Mouse (Mus musculus): Measurements from ENCODE around the gene U2surp. TPM values are rescaled to one million over a fixed set of nuclear protein-coding genes. Genes with fewer than 3 reads are reported as not detected.
A peak's percentile ranks its signal among the peaks of the same experiment; 100 is the strongest.
"Not testable (repeated sequence)": the region's sequence is repeated elsewhere in the genome, so short reads cannot be mapped to it uniquely, and the experiment has no call there.

Gene U2surp
- polyA plus RNA-seq, 1 experiment from 2014 or later, result 122 TPM

GRCm38 (mm10) chr9:95527676-95528075 lies 15.9 kb upstream of the U2surp start:
- Histone ChIP-seq H3K9me3 (no peaks in the 10 kb centered on the region), H3K9ac (no peak overlapping the region), H3K4me1 (no peaks in the 10 kb centered on the region), H3K27me3 (no peaks in the 10 kb centered on the region), H3K4me2 (no peak overlapping the region), H3K27ac (no peak overlapping the region), H3K36me3 (no peaks in the 10 kb centered on the region), H3K4me3 (no peak overlapping the region)
- ATAC-seq (ENCODE audit: insufficient number of reproducible peaks, low FRiP score, low TSS enrichment, low read depth), result no peak
- WGBS, result 31% methylated on average over 2 of the region's 2 CpGs

GRCm38 (mm10) chr9:95525961-95526360 lies 14.2 kb upstream of the U2surp start:
- 0 out of 2 replicates have a peak, but pooled peaks have one; percentile 55 for ATAC-seq (ENCODE audit: insufficient number of reproducible peaks, low FRiP score, low TSS enrichment, low read depth)
- H3K27ac ChIP-seq, result no peak overlapping the region
- no peak overlapping the region for H3K4me3 ChIP-seq
- H3K36me3 ChIP-seq, result no peaks in the 10 kb centered on the region
- H3K9me3 ChIP-seq, result no peaks in the 10 kb centered on the region
- no peak overlapping the region for H3K4me2 ChIP-seq
- H3K27me3 ChIP-seq, result no peaks in the 10 kb centered on the region
- WGBS, result 20% methylated on average over 2 of the region's 2 CpGs
- no peak overlapping the region for H3K9ac ChIP-seq
- H3K4me1 ChIP-seq, result no peaks in the 10 kb centered on the region

GRCm38 (mm10) chr9:95525376-95525775 lies 13.6 kb upstream of the U2surp start:
- H3K36me3 ChIP-seq, result no peaks in the 10 kb centered on the region
- no peak overlapping the region for H3K27ac ChIP-seq
- no peak overlapping the region for H3K4me3 ChIP-seq
- no peaks in the 10 kb centered on the region for H3K27me3 ChIP-seq
- no peaks in the 10 kb centered on the region for H3K9me3 ChIP-seq
- no peak overlapping the region for H3K9ac ChIP-seq
- ATAC-seq (ENCODE audit: insufficient number of reproducible peaks, low FRiP score, low TSS enrichment, low read depth), result no peak
- 80% methylated on average over 6 of the region's 6 CpGs for WGBS
- no peak overlapping the region for H3K4me2 ChIP-seq
- no peaks in the 10 kb centered on the region for H3K4me1 ChIP-seq

- no peaks in the 10 kb centered on the region for H3K9me3 ChIP-seq
- 83% methylated on average over 2 of the region's 2 CpGs for WGBS
- no peaks in the 10 kb centered on the region for H3K36me3 ChIP-seq
- no peak for ATAC-seq (ENCODE audit: insufficient number of reproducible peaks, low FRiP score, low TSS enrichment, low read depth)
- H3K27ac ChIP-seq, result no peak overlapping the region
- H3K4me3 ChIP-seq, result no peak overlapping the region
- H3K9ac ChIP-seq, result no peak overlapping the region
- H3K4me2 ChIP-seq, result no peak overlapping the region
- H3K4me1 ChIP-seq, result no peaks in the 10 kb centered on the region
- no peaks in the 10 kb centered on the region for H3K27me3 ChIP-seq
Measured at GRCm38 (mm10) chr9:95522561-95522960, 10.8 kb upstream of the U2surp start.

GRCm38 (mm10) chr9:95521566-95521965 lies 9.8 kb upstream of the U2surp start:
- Histone ChIP-seq H3K27ac (no peak overlapping the region), H3K36me3 (no peaks in the 10 kb centered on the region), H3K4me3 (no peak overlapping the region), H3K4me2 (no peak overlapping the region), H3K4me1 (no peaks in the 10 kb centered on the region), H3K27me3 (no peaks in the 10 kb centered on the region), H3K9me3 (no peaks in the 10 kb centered on the region), H3K9ac (no peak overlapping the region)
- ATAC-seq (ENCODE audit: insufficient number of reproducible peaks, low FRiP score, low TSS enrichment, low read depth), result no peak
- 26% methylated on average over 10 of the region's 10 CpGs for WGBS

GRCm38 (mm10) chr9:95521031-95521430 lies 9.2 kb upstream of the U2surp start:
- H3K36me3 ChIP-seq, result no peaks in the 10 kb centered on the region
- no peak overlapping the region for H3K9ac ChIP-seq
- H3K27me3 ChIP-seq, result no peaks in the 10 kb centered on the region
- no peak overlapping the region for H3K4me2 ChIP-seq
- no peaks in the 10 kb centered on the region for H3K4me1 ChIP-seq
- 87% methylated on average over 8 of the region's 8 CpGs for WGBS
- H3K27ac ChIP-seq, result no peak overlapping the region
- H3K9me3 ChIP-seq, result no peaks in the 10 kb centered on the region
- ATAC-seq (ENCODE audit: insufficient number of reproducible peaks, low FRiP score, low TSS enrichment, low read depth), result no peak
- no peak overlapping the region for H3K4me3 ChIP-seq

- Histone ChIP-seq H3K27ac (no peak overlapping the region), H3K9ac (no peak overlapping the region), H3K9me3 (no peaks in the 10 kb centered on the region), H3K4me3 (no peak overlapping the region), H3K4me2 (no peak overlapping the region), H3K36me3 (no peaks in the 10 kb centered on the region), H3K27me3 (no peaks in the 10 kb centered on the region), H3K4me1 (no peaks in the 10 kb centered on the region)
- WGBS, result 66% methylated on average over 5 of the region's 5 CpGs
- ATAC-seq (ENCODE audit: insufficient number of reproducible peaks, low FRiP score, low TSS enrichment, low read depth), result no peak
Measured at GRCm38 (mm10) chr9:95520563-95520962, 8.8 kb upstream of the U2surp start.

GRCm38 (mm10) chr9:95514361-95514760 lies 2.6 kb upstream of the U2surp start:
- not testable (repeated sequence) for ATAC-seq (ENCODE audit: insufficient number of reproducible peaks, low FRiP score, low TSS enrichment, low read depth)

GRCm38 (mm10) chr9:95513776-95514175 lies 2.0 kb upstream of the U2surp start:
- no peak overlapping the region for H3K27ac ChIP-seq
- no peak overlapping the region for H3K4me2 ChIP-seq
- 85% methylated on average over 2 of the region's 2 CpGs for WGBS
- ATAC-seq (ENCODE audit: insufficient number of reproducible peaks, low FRiP score, low TSS enrichment, low read depth), result no peak
- H3K4me1 ChIP-seq, result peaks cover 14% of the 10 kb centered on the region
- no peaks in the 10 kb centered on the region for H3K9me3 ChIP-seq
- no peaks in the 10 kb centered on the region for H3K27me3 ChIP-seq
- no peaks in the 10 kb centered on the region for H3K36me3 ChIP-seq
- no peak overlapping the region for H3K9ac ChIP-seq
- no peak overlapping the region for H3K4me3 ChIP-seq

More at GRCm38 (mm10) chr9:95514361-95514760, 2.6 kb upstream of the U2surp start:
- not testable (repeated sequence) for H3K36me3 ChIP-seq, H3K4me3 ChIP-seq, H3K9me3 ChIP-seq, H3K9ac ChIP-seq, H3K4me2 ChIP-seq, H3K27me3 ChIP-seq, H3K27ac ChIP-seq
- H3K4me1 ChIP-seq, result peaks cover 14% of the 10 kb centered on the region
- 85% methylated on average over 3 of the region's 3 CpGs for WGBS

GRCm38 (mm10) chr9:95512331-95513030 lies 685 bp upstream of the U2surp start:
- peak; percentile 48; the same call in 1 of the 2 replicates for ATAC-seq (ENCODE audit: insufficient number of reproducible peaks, low FRiP score, low TSS enrichment, low read depth)
- no peaks in the 10 kb centered on the region for H3K27me3 ChIP-seq
- peak overlapping the region; percentile 98 for H3K4me3 ChIP-seq
- peak overlapping the region; percentile 39; the same call in 1 of the 2 replicates for H3K9ac ChIP-seq
- H3K36me3 ChIP-seq, result no peaks in the 10 kb centered on the region; the same call in 1 of the 2 replicates
- peak overlapping the region; percentile 91 for H3K27ac ChIP-seq
- peaks cover 14% of the 10 kb centered on the region for H3K4me1 ChIP-seq
- H3K4me2 ChIP-seq, result peak overlapping the region; percentile 76
- no peaks in the 10 kb centered on the region for H3K9me3 ChIP-seq
- 19% methylated on average over 15 of the region's 15 CpGs for WGBS

GRCm38 (mm10) chr9:95510693-95511404 lies 947 bp downstream of the U2surp start:
- peaks cover 14% of the 10 kb centered on the region for H3K4me1 ChIP-seq
- H3K9ac ChIP-seq, result peak overlapping the region; percentile 96
- H3K27ac ChIP-seq, result peak overlapping the region; percentile 91; the same call in 1 of the 2 replicates
- H3K4me3 ChIP-seq, result peak overlapping the region; percentile 98
- no peak for ATAC-seq (ENCODE audit: insufficient number of reproducible peaks, low FRiP score, low TSS enrichment, low read depth)
- WGBS, result 6% methylated on average over 21 of the region's 21 CpGs
- peak overlapping the region; percentile 85 for H3K4me2 ChIP-seq
- H3K27me3 ChIP-seq, result no peaks in the 10 kb centered on the region
- no peaks in the 10 kb centered on the region for H3K9me3 ChIP-seq
- no peaks in the 10 kb centered on the region; the same call in 1 of the 2 replicates for H3K36me3 ChIP-seq

GRCm38 (mm10) chr9:95505666-95506065 lies 6.1 kb downstream of the U2surp start:
- Histone ChIP-seq H3K27ac (no peak overlapping the region), H3K9me3 (no peaks in the 10 kb centered on the region), H3K27me3 (no peaks in the 10 kb centered on the region), H3K4me3 (no peak overlapping the region), H3K36me3 (no peaks in the 10 kb centered on the region; the same call in 1 of the 2 replicates), H3K4me2 (no peak overlapping the region), H3K4me1 (peaks cover 6% of the 10 kb centered on the region), H3K9ac (no peak overlapping the region)
- ATAC-seq (ENCODE audit: insufficient number of reproducible peaks, low FRiP score, low TSS enrichment, low read depth), result no peak
- 75% methylated on average over 3 of the region's 3 CpGs for WGBS
